Mouse (Mus musculus) hindbrain, embryonic 11.5 days (tissue): ENCODE measurements around the gene Tead1. TPM values are rescaled to one million over a fixed set of nuclear protein-coding genes. Genes with fewer than 3 reads are reported as not detected.

Experiments
- ATAC-seq: fragments of 200-750 bp; cut with Nextera tagmentation; 2 replicates; pipeline ENCODE4 v1.8.0; 2017; ENCODE audit warnings: mild to moderate bottlenecking, moderate TSS enrichment, moderate library complexity; ENCODE audit not compliant: low FRiP score
- DNase-seq: peaks from one replicate; pipeline ENCODE4 v3.0.0-alpha.2; 2015; ENCODE audit warnings: low spot score
- H3K27ac ChIP-seq: fragments of 300-500 bp; sonication (generic); 2 replicates; pipeline ENCODE4 v1.5.1; 2014; ENCODE audit warnings: mild to moderate bottlenecking, low read depth, low read length
- H3K27me3 ChIP-seq: fragments of 300-500 bp; sonication (generic); 2 replicates; pipeline ENCODE4 v1.6.1; 2014; ENCODE audit warnings: mild to moderate bottlenecking, low read length, moderate library complexity, mixed read lengths; ENCODE audit not compliant: control insufficient read depth, insufficient read depth
- H3K36me3 ChIP-seq: fragments of 300-500 bp; sonication (generic); 2 replicates; pipeline ENCODE4 v1.6.1; 2014; ENCODE audit warnings: mild to moderate bottlenecking, low read length, moderate library complexity, mixed read lengths; ENCODE audit not compliant: control insufficient read depth, insufficient read depth
- H3K4me1 ChIP-seq: fragments of 300-500 bp; sonication (generic); replicated peaks from 2 replicates; pipeline ENCODE4 v1.6.1; 2014; ENCODE audit warnings: low read length, mixed read lengths; ENCODE audit not compliant: control insufficient read depth, insufficient read depth
- H3K4me2 ChIP-seq: fragments of 300-500 bp; sonication (generic); replicated peaks from 2 replicates; pipeline ENCODE4 v1.6.1; 2014; ENCODE audit warnings: mild to moderate bottlenecking, low read depth, low read length
- H3K4me3 ChIP-seq: fragments of 300-500 bp; sonication (generic); 2 replicates; pipeline ENCODE4 v1.5.1; 2014; ENCODE audit warnings: low read depth, low read length
- H3K9ac ChIP-seq: fragments of 300-500 bp; sonication (generic); 2 replicates; pipeline ENCODE4 v1.6.1; 2014; ENCODE audit warnings: low read depth, low read length
- H3K9me3 ChIP-seq: fragments of 300-500 bp; sonication (generic); 2 replicates; pipeline ENCODE4 v1.6.1; 2016; ENCODE audit warnings: low read length; ENCODE audit not compliant: control insufficient read depth
- WGBS: fragments of 180-500 bp; shearing (Covaris S2); extraction: QIAGEN DNeasy Blood & Tissue Kit; methylation state at CpG from one replicate; pipeline ENCODE4 v1.1.7; 2014; 5-methylcytosine and 5-hydroxymethylcytosine counted together
- polyA plus RNA-seq: library from polyadenylated mRNA; unstranded; fragments of >200 nt; fragmentation: Nextera tagmentation; extraction: Ambion mirVana; gene quantifications from 2 replicates; pipeline ENCODE4 v1.2.1, GENCODE M21; 2014

Tead1 gene
- polyA plus RNA-seq, 1 experiment from 2014 or later, result 23.2 TPM

- no peaks in the 10 kb centered on the region for H3K36me3 ChIP-seq
- WGBS, result 94% methylated on average over 6 of the region's 6 CpGs
- no peak overlapping the region for H3K4me3 ChIP-seq
- H3K9me3 ChIP-seq, result no peaks in the 10 kb centered on the region
- no peak overlapping the region for H3K9ac ChIP-seq
- no peak overlapping the region for H3K4me2 ChIP-seq
- no peaks in the 10 kb centered on the region for H3K27me3 ChIP-seq
- no peak for DNase-seq
- no peak for ATAC-seq
- no peaks in the 10 kb centered on the region for H3K4me1 ChIP-seq
- H3K27ac ChIP-seq, result no peak overlapping the region
Measured at GRCm38 (mm10) chr7:112752311-112752710, 73.2 kb downstream of the Tead1 start.

- WGBS, result 76% methylated on average over 6 of the region's 6 CpGs
- H3K4me3 ChIP-seq, result no peak overlapping the region
- H3K9ac ChIP-seq, result no peak overlapping the region
- ATAC-seq, result no peak
- DNase-seq, result no peak
- no peaks in the 10 kb centered on the region for H3K36me3 ChIP-seq
- H3K9me3 ChIP-seq, result no peaks in the 10 kb centered on the region
- no peak overlapping the region for H3K4me2 ChIP-seq
- no peak overlapping the region for H3K27ac ChIP-seq
- no peaks in the 10 kb centered on the region for H3K27me3 ChIP-seq
- H3K4me1 ChIP-seq, result no peaks in the 10 kb centered on the region
Measured at GRCm38 (mm10) chr7:112753314-112753713, 74.2 kb downstream of the Tead1 start.

- Histone ChIP-seq H3K27me3 (no peaks in the 10 kb centered on the region), H3K9ac (no peak overlapping the region), H3K4me3 (no peak overlapping the region), H3K4me1 (peaks cover 4% of the 10 kb centered on the region), H3K9me3 (no peaks in the 10 kb centered on the region), H3K27ac (0 out of 2 replicates have a peak overlapping the region, but pooled peaks have one; percentile 21), H3K36me3 (no peaks in the 10 kb centered on the region), H3K4me2 (no peak overlapping the region)
- no peak for DNase-seq
- WGBS, result 84% methylated on average over 23 of the region's 23 CpGs
- no peak for ATAC-seq
Measured at GRCm38 (mm10) chr7:112759359-112759975, 80.3 kb downstream of the Tead1 start.

DNA sequence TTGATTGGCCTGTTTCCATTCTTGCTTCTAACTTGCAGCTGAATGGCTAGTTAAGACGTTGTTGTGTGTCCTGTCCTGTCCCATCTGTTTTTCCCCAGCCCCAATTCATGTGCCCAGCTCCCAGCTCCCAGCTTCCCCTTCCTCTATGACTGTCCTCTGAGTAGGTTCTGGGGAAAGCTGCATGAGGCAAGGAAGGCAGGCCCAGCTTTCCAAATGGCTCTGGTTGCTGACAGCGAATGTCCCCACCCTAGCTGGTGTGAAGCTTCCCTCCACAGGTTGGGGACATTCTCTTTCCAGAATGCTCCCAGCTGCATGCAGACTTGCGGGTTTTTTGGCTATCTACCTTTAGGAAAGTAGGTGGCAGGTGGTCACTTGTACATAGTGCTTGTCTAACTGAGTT lies 81.2 kb downstream of the Tead1 start:
- no peaks in the 10 kb centered on the region for H3K27me3 ChIP-seq
- no peaks in the 10 kb centered on the region for H3K36me3 ChIP-seq
- DNase-seq (no peak), ATAC-seq (peak; percentile 26; the same call in 1 of the 2 replicates)
- no peak overlapping the region for H3K4me3 ChIP-seq
- peak overlapping the region; percentile 30; the same call in 1 of the 2 replicates for H3K27ac ChIP-seq
- H3K4me2 ChIP-seq, result no peak overlapping the region
- H3K9me3 ChIP-seq, result no peaks in the 10 kb centered on the region
- 76% methylated on average over 3 of the region's 3 CpGs for WGBS
- peaks cover 4% of the 10 kb centered on the region for H3K4me1 ChIP-seq
- H3K9ac ChIP-seq, result no peak overlapping the region

- H3K4me2 ChIP-seq, result no peak overlapping the region
- no peaks in the 10 kb centered on the region for H3K27me3 ChIP-seq
- ATAC-seq (peak; percentile 86), DNase-seq (peak; percentile 71)
- peak overlapping the region; percentile 37; the same call in 1 of the 2 replicates for H3K27ac ChIP-seq
- H3K9me3 ChIP-seq, result no peaks in the 10 kb centered on the region
- no peaks in the 10 kb centered on the region for H3K36me3 ChIP-seq
- no peak overlapping the region for H3K9ac ChIP-seq
- WGBS, result 40% methylated on average over 8 of the region's 8 CpGs
- H3K4me3 ChIP-seq, result no peak overlapping the region
- peaks cover 4% of the 10 kb centered on the region for H3K4me1 ChIP-seq
Measured at GRCm38 (mm10) chr7:112760782-112761181, 81.7 kb downstream of the Tead1 start.

- no peak overlapping the region for H3K9ac ChIP-seq
- peaks cover 4% of the 10 kb centered on the region for H3K4me1 ChIP-seq
- WGBS, result 85% methylated on average over 2 of the region's 2 CpGs
- DNase-seq (no peak), ATAC-seq (no peak)
- H3K27ac ChIP-seq, result no peak overlapping the region
- no peaks in the 10 kb centered on the region for H3K36me3 ChIP-seq
- H3K4me2 ChIP-seq, result no peak overlapping the region
- H3K4me3 ChIP-seq, result no peak overlapping the region
- no peaks in the 10 kb centered on the region for H3K27me3 ChIP-seq
- no peaks in the 10 kb centered on the region for H3K9me3 ChIP-seq
Measured at GRCm38 (mm10) chr7:112762870-112763269, 83.8 kb downstream of the Tead1 start.

DNA sequence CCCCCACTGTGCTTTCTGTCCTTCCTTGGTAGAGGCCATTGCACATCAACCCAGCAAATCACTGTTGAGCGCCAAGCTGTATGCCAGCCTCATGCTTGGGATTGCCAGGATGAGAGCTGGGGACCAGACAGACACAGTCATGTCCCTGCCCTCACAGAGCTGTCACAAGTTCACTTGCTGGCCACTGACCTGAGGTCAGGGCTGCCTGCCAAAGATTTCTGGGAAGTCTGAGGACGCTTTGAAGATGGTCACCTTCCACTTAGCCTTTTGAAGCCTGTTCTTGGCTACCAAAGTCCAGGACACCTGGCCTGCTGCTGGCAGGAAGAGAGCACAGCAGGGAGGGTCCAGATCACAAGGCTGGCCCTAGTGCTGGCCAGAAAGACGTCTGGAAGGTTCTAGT lies 84.4 kb downstream of the Tead1 start:
- DNase-seq, result no peak
- no peaks in the 10 kb centered on the region for H3K36me3 ChIP-seq
- no peak overlapping the region for H3K27ac ChIP-seq
- no peak overlapping the region for H3K4me2 ChIP-seq
- no peak for ATAC-seq
- H3K4me1 ChIP-seq, result peaks cover 4% of the 10 kb centered on the region
- 70% methylated on average over 3 of the region's 3 CpGs for WGBS
- H3K27me3 ChIP-seq, result no peaks in the 10 kb centered on the region
- no peak overlapping the region for H3K4me3 ChIP-seq
- no peaks in the 10 kb centered on the region for H3K9me3 ChIP-seq
- H3K9ac ChIP-seq, result no peak overlapping the region

DNA sequence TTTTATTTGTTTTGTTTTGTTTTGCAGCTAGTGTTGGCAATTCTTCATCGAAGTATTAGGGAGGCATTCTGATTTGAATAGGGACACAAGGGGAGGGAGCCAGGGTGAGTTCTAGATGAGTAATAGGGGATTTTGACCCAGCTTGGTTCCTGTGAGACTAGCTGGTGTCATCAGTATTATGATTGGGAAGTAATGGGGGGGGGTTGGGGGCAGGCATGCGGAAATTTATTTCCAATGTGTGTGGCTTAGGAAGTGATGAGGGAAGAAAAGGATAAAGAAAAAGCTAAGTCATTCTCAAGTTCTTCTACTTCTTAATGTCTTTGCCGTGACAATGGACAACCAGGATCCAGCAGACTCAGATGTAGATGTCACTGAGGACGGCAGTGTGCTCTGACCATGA lies 85.8 kb downstream of the Tead1 start:
- H3K4me1 ChIP-seq, result peaks cover 2% of the 10 kb centered on the region

DNA sequence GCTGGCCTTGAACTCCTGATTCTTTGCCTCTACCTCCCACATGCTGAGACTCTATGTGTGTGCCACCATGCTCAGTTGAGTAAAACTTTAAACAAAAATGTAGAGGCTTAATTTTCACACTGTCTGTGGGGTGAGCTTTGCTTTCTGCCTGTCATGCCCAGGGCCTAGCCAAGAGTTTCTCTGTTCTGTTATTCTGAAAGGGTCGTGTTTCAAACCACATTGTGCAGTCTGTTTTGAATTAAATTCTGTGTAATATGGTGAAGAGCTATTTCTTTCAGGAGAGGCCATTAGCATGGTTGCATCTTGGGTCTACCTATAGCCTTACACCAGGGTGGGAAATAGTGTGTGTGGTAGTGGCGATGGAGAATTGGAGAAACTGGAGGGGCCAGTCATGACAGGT lies 90.7 kb downstream of the Tead1 start:
- H3K36me3 ChIP-seq, result no peaks in the 10 kb centered on the region
- DNase-seq (no peak), ATAC-seq (no peak)
- no peak overlapping the region for H3K9ac ChIP-seq
- no peak overlapping the region for H3K4me3 ChIP-seq
- H3K27me3 ChIP-seq, result no peaks in the 10 kb centered on the region
- H3K27ac ChIP-seq, result no peak overlapping the region
- H3K9me3 ChIP-seq, result no peaks in the 10 kb centered on the region
- no peaks in the 10 kb centered on the region for H3K4me1 ChIP-seq
- WGBS, result 78% methylated on average over 2 of the region's 2 CpGs
- H3K4me2 ChIP-seq, result no peak overlapping the region

More for the DNA sequence above, 85.8 kb downstream of the Tead1 start:
- no peaks in the 10 kb centered on the region for H3K9me3 ChIP-seq
- H3K4me3 ChIP-seq, result no peak overlapping the region
- no peak overlapping the region for H3K4me2 ChIP-seq
- H3K36me3 ChIP-seq, result no peaks in the 10 kb centered on the region
- DNase-seq (no peak), ATAC-seq (no peak)
- H3K27ac ChIP-seq, result no peak overlapping the region
- no peaks in the 10 kb centered on the region for H3K27me3 ChIP-seq
- H3K9ac ChIP-seq, result no peak overlapping the region
- WGBS, result 91% methylated on average over 4 of the region's 4 CpGs
